Mouse (Mus musculus) heart, embryonic 14.5 days (tissue): ENCODE measurements around the gene Srms. TPM values are rescaled to one million over a fixed set of nuclear protein-coding genes. Genes with fewer than 3 reads are reported as not detected.
A peak's percentile ranks its signal among the peaks of the same experiment; 100 is the strongest.

Experiments used
- ATAC-seq: fragments of 200-750 bp; cut with Nextera tagmentation; 2 replicates; pipeline ENCODE4 v1.8.0; 2017; ENCODE audit warnings: low read depth, moderate TSS enrichment; ENCODE audit not compliant: insufficient number of reproducible peaks, insufficient read depth, low FRiP score
- H3K27ac ChIP-seq, 2 experiments: fragments of 200-500 bp in 1 of 2; fragments of 300-500 bp in 1 of 2; sonication (generic) in 1 of 2; replicated peaks in 1 of 2; 2 replicates each; pipeline ENCODE4 v1.5.1; 2012 to 2014; ENCODE audit warnings: low read depth in 2 of 2, low read length in 2 of 2, control low read depth in 1 of 2, mild to moderate bottlenecking in 1 of 2, mixed read lengths in 1 of 2; ENCODE audit not compliant: control insufficient read depth in 1 of 2, insufficient read depth in 1 of 2
- H3K27me3 ChIP-seq: fragments of 300-500 bp; sonication (generic); 2 replicates; pipeline ENCODE4 v1.6.1; 2014; ENCODE audit warnings: mild to moderate bottlenecking, low read length, control low read depth; ENCODE audit not compliant: control insufficient read depth, insufficient read depth
- H3K36me3 ChIP-seq: fragments of 300-500 bp; sonication (generic); 2 replicates; pipeline ENCODE4 v1.6.1; 2014; ENCODE audit warnings: mild to moderate bottlenecking, control low read depth, low read length, mixed read lengths; ENCODE audit not compliant: control insufficient read depth, insufficient read depth
- H3K4me1 ChIP-seq, 2 experiments: fragments of 200-500 bp in 1 of 2; fragments of 300-500 bp in 1 of 2; sonication (generic) in 1 of 2; 2 replicates each; pipeline ENCODE4 v1.6.1; 2012 to 2014; ENCODE audit warnings: low read length in 2 of 2, control low read depth in 1 of 2, mixed read lengths in 1 of 2; ENCODE audit not compliant: control insufficient read depth in 2 of 2, insufficient read depth in 2 of 2
- H3K4me2 ChIP-seq: fragments of 300-500 bp; sonication (generic); 2 replicates; pipeline ENCODE4 v1.6.1; 2014; ENCODE audit warnings: mild to moderate bottlenecking, low read length
- H3K4me3 ChIP-seq, 2 experiments: fragments of 200-500 bp in 1 of 2; fragments of 300-500 bp in 1 of 2; sonication (generic) in 1 of 2; 2 replicates each; pipeline ENCODE4 v1.5.1; 2012 to 2014; ENCODE audit warnings: low read length in 2 of 2, mild to moderate bottlenecking in 2 of 2, control low read depth in 1 of 2, low read depth in 1 of 2, moderate library complexity in 1 of 2; ENCODE audit not compliant: control insufficient read depth in 1 of 2, insufficient read depth in 1 of 2
- H3K9ac ChIP-seq: fragments of 300-500 bp; sonication (generic); 2 replicates; pipeline ENCODE4 v1.6.1; 2014; ENCODE audit warnings: mild to moderate bottlenecking, low read length
- H3K9me3 ChIP-seq: fragments of 300-500 bp; sonication (generic); 2 replicates; pipeline ENCODE4 v1.6.1; 2016; ENCODE audit warnings: low read length, control low read depth; ENCODE audit not compliant: control insufficient read depth
- WGBS: fragments of 180-500 bp; shearing (Covaris S2); extraction: QIAGEN DNeasy Blood & Tissue Kit; methylation state at CpG from one replicate; pipeline ENCODE4 v1.1.7; 2014; 5-methylcytosine and 5-hydroxymethylcytosine counted together
- polyA plus RNA-seq: library from polyadenylated mRNA; unstranded; fragments of >200 nt; fragmentation: Nextera tagmentation; extraction: Ambion mirVana; gene quantifications from 2 replicates; pipeline ENCODE4 v1.2.1, GENCODE M21; 2014

Gene Srms
- polyA plus RNA-seq, 1 experiment from 2014 or later, result 0.09 TPM

GRCm38 (mm10) chr2:181188681-181189080, 24.3 kb downstream of the Srms start:
- WGBS, result 62% methylated on average over 2 of the region's 2 CpGs
- Histone ChIP-seq H3K27me3 (no peaks in the 10 kb centered on the region), H3K4me2 (no peak overlapping the region), H3K4me3 (no peak overlapping the region), H3K27ac (no peak overlapping the region; a peak in 1 of 4 replicates), H3K36me3 (peaks cover 13% of the 10 kb centered on the region), H3K9me3 (no peaks in the 10 kb centered on the region), H3K4me1 (peaks cover 5% of the 10 kb centered on the region in 2 experiments; a peak in 3 of 4 replicates), H3K9ac (no peak overlapping the region)
- ATAC-seq, result no peak

GRCm38 (mm10) chr2:181187121-181188000, 25.6 kb downstream of the Srms start, which contains the start of gene Ppdpf:
Gene Ppdpf (plus strand): TSS chr2:181187247.
- peak within 1 kb of the TSS; percentile 89 for H3K9ac ChIP-seq

GRCm38 (mm10) chr2:181186635-181187034, 26.4 kb downstream of the Srms start:
- Histone ChIP-seq H3K27ac (peak overlapping the region; percentile 86 to 93), H3K9me3 (no peaks in the 10 kb centered on the region), H3K4me1 (peaks cover 5% of the 10 kb centered on the region in 2 experiments; a peak in 3 of 4 replicates), H3K4me3 (peak overlapping the region; percentile 68 to 74), H3K27me3 (no peaks in the 10 kb centered on the region), H3K36me3 (peaks cover 13% of the 10 kb centered on the region), H3K9ac (peak overlapping the region; percentile 89), H3K4me2 (peak overlapping the region; percentile 82)
- ATAC-seq, result peak; percentile 67
- under 1% methylated on average over 14 of the region's 14 CpGs for WGBS

More at GRCm38 (mm10) chr2:181187121-181188000, 25.6 kb downstream of the Srms start, which contains the start of gene Ppdpf:
- Histone ChIP-seq H3K4me2 (peak within 1 kb of the TSS; percentile 82), H3K4me3 (peak within 1 kb of the TSS; percentile 68 to 74), H3K36me3 (peaks cover 13% of the 10 kb centered on the region), H3K9me3 (no peaks in the 10 kb centered on the region), H3K27me3 (no peaks in the 10 kb centered on the region), H3K4me1 (peaks cover 5% of the 10 kb centered on the region in 2 experiments; a peak in 3 of 4 replicates), H3K27ac (peak within 1 kb of the TSS; percentile 86 to 93)
- under 1% methylated on average over 64 of the region's 64 CpGs for WGBS
- ATAC-seq, result peak; percentile 90

GRCm38 (mm10) chr2:181180898-181181297, 32.1 kb downstream of the Srms start:
- no peak for ATAC-seq
- H3K9me3 ChIP-seq, result no peaks in the 10 kb centered on the region

GRCm38 (mm10) chr2:181178471-181178870, 34.5 kb downstream of the Srms start:
- Histone ChIP-seq H3K4me1 (no peaks in the 10 kb centered on the region), H3K4me3 (no peak overlapping the region), H3K27me3 (no peaks in the 10 kb centered on the region), H3K4me2 (no peak overlapping the region), H3K9ac (no peak overlapping the region), H3K9me3 (no peaks in the 10 kb centered on the region), H3K36me3 (no peaks in the 10 kb centered on the region), H3K27ac (no peak overlapping the region)
- no peak for ATAC-seq
- WGBS, result 48% methylated on average over 5 of the region's 5 CpGs

More at GRCm38 (mm10) chr2:181180898-181181297, 32.1 kb downstream of the Srms start:
- H3K27ac ChIP-seq, result no peak overlapping the region
- 56% methylated on average over 6 of the region's 6 CpGs for WGBS
- H3K4me2 ChIP-seq, result no peak overlapping the region
- no peaks in the 10 kb centered on the region for H3K27me3 ChIP-seq
- no peak overlapping the region for H3K9ac ChIP-seq
- no peak overlapping the region for H3K4me3 ChIP-seq
- no peaks in the 10 kb centered on the region for H3K36me3 ChIP-seq
- no peaks in the 10 kb centered on the region for H3K4me1 ChIP-seq

GRCm38 (mm10) chr2:181178015-181178414, 35.0 kb downstream of the Srms start:
- no peak overlapping the region for H3K4me3 ChIP-seq
- no peaks in the 10 kb centered on the region for H3K27me3 ChIP-seq
- no peaks in the 10 kb centered on the region for H3K4me1 ChIP-seq
- no peaks in the 10 kb centered on the region for H3K9me3 ChIP-seq
- no peak overlapping the region for H3K27ac ChIP-seq
- H3K9ac ChIP-seq, result no peak overlapping the region
- 65% methylated on average over 3 of the region's 3 CpGs for WGBS
- H3K36me3 ChIP-seq, result no peaks in the 10 kb centered on the region
- no peak for ATAC-seq
- no peak overlapping the region for H3K4me2 ChIP-seq

- Histone ChIP-seq H3K27ac (no peak overlapping the region), H3K9me3 (no peaks in the 10 kb centered on the region), H3K27me3 (no peaks in the 10 kb centered on the region), H3K36me3 (no peaks in the 10 kb centered on the region), H3K4me3 (no peak overlapping the region), H3K4me2 (no peak overlapping the region), H3K4me1 (no peaks in the 10 kb centered on the region), H3K9ac (no peak overlapping the region)
- whole genome bisulfite sequencing, result 82% methylated on average over 3 of the region's 3 CpGs
- no peak for ATAC-seq
These were observed 38.3 kb downstream of the Srms start for GRCm38 (mm10) chr2:181174646-181175045.
